Mouse (Mus musculus): ENCODE results near the gene Aqp1. TPM values are rescaled to one million over a fixed set of nuclear protein-coding genes. Genes with fewer than 3 reads are reported as not detected.

Gene Aqp1
- 452 TPM for polyA plus RNA-seq (2014; fragmentation: Illumina TruSeq; extraction: RNeasy Lipid Tissue Mini Kit (QIAGEN cat#74804); ENCODE audit: insufficient read depth, low read depth, low replicate concordance)

DNA sequence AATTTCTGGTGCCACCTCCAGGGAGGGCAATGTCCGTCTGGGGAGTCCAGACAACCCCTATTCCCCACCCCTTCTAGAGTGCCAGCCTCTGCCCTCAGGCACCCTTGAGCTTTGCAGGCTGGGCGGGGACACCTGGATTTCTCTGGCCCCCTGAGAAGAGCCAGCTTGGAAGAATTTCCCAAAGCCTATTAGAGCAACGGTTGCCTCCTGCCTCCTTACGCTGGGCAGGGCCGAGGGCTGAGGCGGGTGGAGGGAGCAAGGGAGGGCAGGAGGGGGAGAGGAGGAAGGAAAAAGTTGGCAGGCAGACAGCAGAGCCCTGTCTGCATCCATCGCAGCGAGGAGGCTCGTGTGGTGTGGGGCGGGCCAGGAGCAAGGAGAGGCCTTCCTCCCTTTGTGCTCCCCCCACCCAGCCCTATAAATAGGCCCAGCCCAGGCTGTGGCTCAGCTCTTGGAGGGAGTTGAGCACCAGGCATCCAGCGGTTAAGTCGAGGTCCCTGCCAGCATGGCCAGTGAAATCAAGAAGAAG, at the start of gene Aqp1:
Aqp1 (plus strand) TSS at position 444 of the 526 bp plus-strand sequence.

DNA sequence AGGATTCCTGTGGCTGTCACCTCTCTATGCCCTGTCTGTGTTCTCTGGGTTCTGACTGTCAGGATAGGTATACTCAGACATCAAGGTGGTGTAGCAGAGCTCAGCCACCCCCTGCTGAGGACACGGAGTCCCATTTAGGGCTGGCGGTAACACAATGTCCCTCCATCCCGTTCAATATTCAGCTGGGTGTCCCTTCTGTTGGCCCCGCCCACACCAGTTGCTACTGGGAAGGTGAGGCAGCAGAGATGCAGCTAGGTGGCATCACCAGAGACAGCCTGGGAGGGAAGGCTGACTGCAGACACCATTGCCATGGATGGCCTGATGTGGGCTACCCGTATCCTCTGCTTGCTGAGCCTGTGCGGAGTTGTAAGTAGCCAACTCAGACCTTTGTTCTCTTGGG, 39.8 kb downstream of the Aqp1 start, which contains the start of gene Ghrhr:
Ghrhr (plus strand) TSS at position 220 of the 400 bp plus-strand sequence.

Other genes starting within 250 kb of the Aqp1 start
- gene Crhr2, start 203.4 kb upstream of the Aqp1 start, polyA plus RNA-seq (2014; fragmentation: Illumina TruSeq; extraction: RNeasy Lipid Tissue Mini Kit (QIAGEN cat#74804); ENCODE audit: insufficient read depth, low read depth, low replicate concordance): 0.30 TPM
- gene Inmt, start 161.4 kb upstream of the Aqp1 start, polyA plus RNA-seq (2014; fragmentation: Illumina TruSeq; extraction: RNeasy Lipid Tissue Mini Kit (QIAGEN cat#74804); ENCODE audit: insufficient read depth, low read depth, low replicate concordance): 3,946 TPM
- gene Mindy4, start 133.0 kb upstream of the Aqp1 start, polyA plus RNA-seq (2014; fragmentation: Illumina TruSeq; extraction: RNeasy Lipid Tissue Mini Kit (QIAGEN cat#74804); ENCODE audit: insufficient read depth, low read depth, low replicate concordance): 10.6 TPM
- not detected for gene Ghrhr, start 39.9 kb downstream of the Aqp1 start, polyA plus RNA-seq (2014; fragmentation: Illumina TruSeq; extraction: RNeasy Lipid Tissue Mini Kit (QIAGEN cat#74804); ENCODE audit: insufficient read depth, low read depth, low replicate concordance)
- 0.96 TPM for gene Adcyap1r1, start 115.5 kb downstream of the Aqp1 start, polyA plus RNA-seq (2014; fragmentation: Illumina TruSeq; extraction: RNeasy Lipid Tissue Mini Kit (QIAGEN cat#74804); ENCODE audit: insufficient read depth, low read depth, low replicate concordance)

All from lung, adult 10 weeks (tissue).